Mouse (Mus musculus): Measurements from ENCODE around the gene Trim40.

Trim40 gene

GRCm38 (mm10) chr17:36890073-36890903, at the start of gene Trim40:
Gene Trim40 (minus strand): TSS chr17:36890123.
- DNase-seq (ENCODE audit: low spot score in 2 of 2) = no peak

- DNase-seq (ENCODE audit: low spot score in 2 of 2) = no peak
These were observed 48.1 kb upstream of the Trim40 start for GRCm38 (mm10) chr17:36938056-36938455.

GRCm38 (mm10) chr17:36931806-36932205, 41.9 kb upstream of the Trim40 start:
- no peak for DNase-seq (ENCODE audit: low spot score in 2 of 2)

GRCm38 (mm10) chr17:36931130-36931529, 41.2 kb upstream of the Trim40 start:
- DNase-seq (ENCODE audit: low spot score in 2 of 2) = no peak

GRCm38 (mm10) chr17:36930233-36930632, 40.3 kb upstream of the Trim40 start:
- DNase-seq (ENCODE audit: low spot score in 2 of 2) = no peak

GRCm38 (mm10) chr17:36929236-36929932, 39.5 kb upstream of the Trim40 start:
- DNase-seq (ENCODE audit: low spot score in 2 of 2) = no peak

GRCm38 (mm10) chr17:36927496-36928120, 37.7 kb upstream of the Trim40 start:
- DNase-seq (ENCODE audit: low spot score in 2 of 2) = no peak

- DNase-seq (ENCODE audit: low spot score in 2 of 2) = no peak
These were observed 33.6 kb upstream of the Trim40 start for GRCm38 (mm10) chr17:36923491-36923890.

GRCm38 (mm10) chr17:36922715-36923114, 32.8 kb upstream of the Trim40 start:
- DNase-seq (ENCODE audit: low spot score in 2 of 2) = no peak

- no peak for DNase-seq (ENCODE audit: low spot score in 2 of 2)
These were observed 30.3 kb upstream of the Trim40 start for GRCm38 (mm10) chr17:36920239-36920638.

GRCm38 (mm10) chr17:36915076-36915475, 25.2 kb upstream of the Trim40 start:
- peak; percentile 45 to 49 for DNase-seq (ENCODE audit: low spot score in 2 of 2)

GRCm38 (mm10) chr17:36914108-36914507, 24.2 kb upstream of the Trim40 start:
- DNase-seq (ENCODE audit: low spot score in 2 of 2) = peak; percentile 56 to 71

- DNase-seq (ENCODE audit: low spot score in 2 of 2) = no peak
These were observed 22.1 kb upstream of the Trim40 start for GRCm38 (mm10) chr17:36912031-36912430.

- DNase-seq (ENCODE audit: low spot score in 2 of 2) = no peak
These were observed 19.9 kb upstream of the Trim40 start for GRCm38 (mm10) chr17:36909802-36910201.

- no peak for DNase-seq (ENCODE audit: low spot score in 2 of 2)
These were observed 18.3 kb upstream of the Trim40 start for GRCm38 (mm10) chr17:36908235-36908634.

GRCm38 (mm10) chr17:36903651-36904050, 13.7 kb upstream of the Trim40 start:
- DNase-seq (ENCODE audit: low spot score in 2 of 2) = no peak

- DNase-seq (ENCODE audit: low spot score in 2 of 2) = no peak
These were observed 10.8 kb upstream of the Trim40 start for GRCm38 (mm10) chr17:36900691-36901090.

- DNase-seq (ENCODE audit: low spot score in 2 of 2) = no peak
These were observed 10.1 kb upstream of the Trim40 start for GRCm38 (mm10) chr17:36900001-36900400.

GRCm38 (mm10) chr17:36899376-36899775, 9.5 kb upstream of the Trim40 start:
- no peak for DNase-seq (ENCODE audit: low spot score in 2 of 2)

- no peak for DNase-seq (ENCODE audit: low spot score in 2 of 2)
These were observed 7.8 kb upstream of the Trim40 start, which contains the start of gene Trim31 for GRCm38 (mm10) chr17:36897552-36898205. Gene Trim31 (plus strand): TSS chr17:36898118.

GRCm38 (mm10) chr17:36897065-36897464, 7.1 kb upstream of the Trim40 start:
- DNase-seq (ENCODE audit: low spot score in 2 of 2) = no peak

GRCm38 (mm10) chr17:36896583-36896982, 6.7 kb upstream of the Trim40 start:
- DNase-seq (ENCODE audit: low spot score in 2 of 2) = peak in 1 of 2 experiments; percentile 9
